Mouse (Mus musculus) forebrain, postnatal 0 days (tissue): ENCODE results near the gene Dock2. TPM values are rescaled to one million over a fixed set of nuclear protein-coding genes. Genes with fewer than 3 reads are reported as not detected.

Experiments used
- ATAC-seq: fragments of 200-750 bp; cut with Nextera tagmentation; 2 replicates; pipeline ENCODE4 v1.8.0; 2017; ENCODE audit warnings: mild to moderate bottlenecking, moderate library complexity
- DNase-seq: peaks from one replicate; pipeline ENCODE4 v3.0.0-alpha.2; 2015
- H3K27ac ChIP-seq: fragments of 300-500 bp; sonication (generic); 2 replicates; pipeline ENCODE4 v1.5.1; 2014; ENCODE audit warnings: low read depth, mild to moderate bottlenecking, antibody characterized with exemption, low read length, moderate library complexity, mixed read lengths
- H3K27me3 ChIP-seq: fragments of 300-500 bp; sonication (generic); 2 replicates; pipeline ENCODE4 v1.6.1; 2014; ENCODE audit warnings: mild to moderate bottlenecking, low read length, mixed read lengths; ENCODE audit not compliant: insufficient read depth
- H3K36me3 ChIP-seq: fragments of 300-500 bp; sonication (generic); 2 replicates; pipeline ENCODE4 v1.6.1; 2014; ENCODE audit warnings: mild to moderate bottlenecking, moderate library complexity; ENCODE audit not compliant: insufficient read depth
- H3K4me1 ChIP-seq: fragments of 300-500 bp; sonication (generic); 2 replicates; pipeline ENCODE4 v1.6.1; 2014; ENCODE audit warnings: antibody characterized with exemption; ENCODE audit not compliant: insufficient read depth
- H3K4me2 ChIP-seq: fragments of 300-500 bp; sonication (generic); 2 replicates; pipeline ENCODE4 v1.6.1; 2014; ENCODE audit warnings: low read depth, mild to moderate bottlenecking, moderate library complexity
- H3K4me3 ChIP-seq: fragments of 300-500 bp; sonication (generic); 2 replicates; pipeline ENCODE4 v1.5.1; 2014; ENCODE audit warnings: low read depth, low read length, mixed read lengths
- H3K9ac ChIP-seq: fragments of 300-500 bp; sonication (generic); 2 replicates; pipeline ENCODE4 v1.6.1; 2014; ENCODE audit warnings: mild to moderate bottlenecking
- H3K9me3 ChIP-seq: fragments of 300-500 bp; sonication (generic); 2 replicates; pipeline ENCODE4 v1.6.1; 2016; ENCODE audit warnings: low read length
- CTCF ChIP-seq: sonication (generic); IDR thresholded peaks from 2 replicates; pipeline ENCODE4 v1.5.1; 2016; ENCODE audit warnings: antibody characterized with exemption, control low read depth, low read depth
- WGBS: fragments of 180-500 bp; shearing (Covaris S2); extraction: QIAGEN DNeasy Blood & Tissue Kit; methylation state at CpG from one replicate; pipeline ENCODE4 v1.1.7; 2014; 5-methylcytosine and 5-hydroxymethylcytosine counted together
- polyA plus RNA-seq: library from polyadenylated mRNA; unstranded; fragments of >200 nt; fragmentation: Nextera tagmentation; extraction: Ambion mirVana; gene quantifications from 2 replicates; pipeline ENCODE4 v1.2.1, GENCODE M21; 2015
- total RNA-seq: library from RNA; depleted of rRNA; stranded (reverse); fragments of >200 nt; gene quantifications from 2 replicates; pipeline ENCODE4 v1.2.3, GENCODE M21; 2014

The Dock2 gene
- total and polyA plus RNA-seq, 2 experiments from 2014 or later: 0.63 to 2.3 TPM

DNA sequence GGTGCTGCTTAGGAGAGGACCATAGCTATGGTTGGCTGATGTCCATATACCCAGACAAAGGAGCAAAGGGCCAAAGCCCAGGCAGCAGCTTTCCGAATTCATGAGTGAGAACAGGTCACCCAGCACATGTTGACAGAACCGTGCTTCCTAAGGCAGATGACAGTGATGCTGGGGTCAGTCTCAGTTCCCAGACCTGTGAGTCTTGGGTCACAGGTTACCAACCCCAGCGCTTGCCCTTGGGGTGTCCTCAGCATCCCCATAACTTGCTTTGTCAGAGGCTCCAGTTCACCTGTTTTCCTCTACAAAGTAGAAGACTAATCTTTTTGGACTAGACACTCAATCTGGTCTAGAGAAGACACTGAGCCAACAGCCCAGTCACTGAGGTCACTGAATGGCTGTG lies 252.7 kb downstream of the Dock2 start:
- ATAC-seq (no peak), DNase-seq (no peak)
- WGBS: 95% methylated on average over 3 of the region's 3 CpGs
- TF ChIP-seq CTCF: no peak
- no peak overlapping the region for H3K27ac ChIP-seq
- H3K27me3 ChIP-seq: no peaks in the 10 kb centered on the region
- H3K4me3 ChIP-seq: no peak overlapping the region
- H3K4me2 ChIP-seq: no peak overlapping the region
- no peaks in the 10 kb centered on the region for H3K4me1 ChIP-seq
- H3K9ac ChIP-seq: no peak overlapping the region
- no peaks in the 10 kb centered on the region for H3K9me3 ChIP-seq
- no peaks in the 10 kb centered on the region for H3K36me3 ChIP-seq

- no peak overlapping the region for H3K9ac ChIP-seq
- ATAC-seq (no peak), DNase-seq (no peak)
- H3K4me1 ChIP-seq: no peaks in the 10 kb centered on the region
- no peaks in the 10 kb centered on the region for H3K27me3 ChIP-seq
- no peak overlapping the region for H3K4me3 ChIP-seq
- no peaks in the 10 kb centered on the region for H3K9me3 ChIP-seq
- H3K4me2 ChIP-seq: no peak overlapping the region
- WGBS: 85% methylated on average over 4 of the region's 4 CpGs
- H3K36me3 ChIP-seq: no peaks in the 10 kb centered on the region
- no peak for TF ChIP-seq CTCF
- no peak overlapping the region for H3K27ac ChIP-seq
Measured at GRCm38 (mm10) chr11:34528006-34528405, 255.7 kb downstream of the Dock2 start.

DNA sequence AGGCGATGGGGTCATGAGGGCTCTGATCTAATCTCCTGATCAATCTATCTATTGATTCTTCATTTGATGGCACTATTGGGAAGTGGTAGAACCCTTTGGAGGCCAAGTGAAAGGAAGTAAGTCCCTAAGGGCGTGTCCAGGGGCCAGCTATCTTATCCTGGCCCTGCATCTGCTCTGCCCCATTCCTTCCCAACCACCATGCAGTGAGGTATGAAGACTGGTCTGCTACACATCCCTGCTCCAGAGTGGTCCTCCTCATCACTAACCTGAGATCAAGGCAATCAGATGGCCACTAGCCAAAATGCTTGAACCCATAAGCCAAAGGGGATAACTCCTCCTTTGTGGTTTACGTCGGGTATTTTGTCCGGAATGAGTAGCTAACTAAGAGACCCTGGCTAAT lies 256.5 kb downstream of the Dock2 start:
- 96% methylated on average over 5 of the region's 5 CpGs for WGBS

GRCm38 (mm10) chr11:34525096-34525891 lies 258.4 kb downstream of the Dock2 start:
- Histone ChIP-seq H3K4me1 (no peaks in the 10 kb centered on the region), H3K9ac (no peak overlapping the region), H3K27ac (no peak overlapping the region), H3K4me2 (no peak overlapping the region), H3K27me3 (no peaks in the 10 kb centered on the region), H3K36me3 (no peaks in the 10 kb centered on the region), H3K4me3 (no peak overlapping the region), H3K9me3 (no peaks in the 10 kb centered on the region)
- no peak for TF ChIP-seq CTCF
- 73% methylated on average over 7 of the region's 7 CpGs for WGBS
- no peak for DNase-seq
- no peak for ATAC-seq

More for the DNA sequence above, 256.5 kb downstream of the Dock2 start:
- Histone ChIP-seq H3K9ac (no peak overlapping the region), H3K4me1 (no peaks in the 10 kb centered on the region), H3K27ac (no peak overlapping the region), H3K36me3 (no peaks in the 10 kb centered on the region), H3K4me2 (no peak overlapping the region), H3K9me3 (no peaks in the 10 kb centered on the region), H3K27me3 (no peaks in the 10 kb centered on the region), H3K4me3 (no peak overlapping the region)
- no peak for TF ChIP-seq CTCF
- DNase-seq (no peak), ATAC-seq (no peak)

- H3K27ac ChIP-seq: no peak overlapping the region
- DNase-seq (no peak), ATAC-seq (no peak)
- no peak overlapping the region for H3K4me3 ChIP-seq
- TF ChIP-seq CTCF: no peak
- no peaks in the 10 kb centered on the region for H3K9me3 ChIP-seq
- H3K36me3 ChIP-seq: no peaks in the 10 kb centered on the region
- H3K9ac ChIP-seq: no peak overlapping the region
- H3K4me1 ChIP-seq: no peaks in the 10 kb centered on the region
- H3K27me3 ChIP-seq: no peaks in the 10 kb centered on the region
- no peak overlapping the region for H3K4me2 ChIP-seq
- 88% methylated on average over 4 of the region's 4 CpGs for WGBS
Measured at GRCm38 (mm10) chr11:34524586-34524985, 259.1 kb downstream of the Dock2 start.

DNA sequence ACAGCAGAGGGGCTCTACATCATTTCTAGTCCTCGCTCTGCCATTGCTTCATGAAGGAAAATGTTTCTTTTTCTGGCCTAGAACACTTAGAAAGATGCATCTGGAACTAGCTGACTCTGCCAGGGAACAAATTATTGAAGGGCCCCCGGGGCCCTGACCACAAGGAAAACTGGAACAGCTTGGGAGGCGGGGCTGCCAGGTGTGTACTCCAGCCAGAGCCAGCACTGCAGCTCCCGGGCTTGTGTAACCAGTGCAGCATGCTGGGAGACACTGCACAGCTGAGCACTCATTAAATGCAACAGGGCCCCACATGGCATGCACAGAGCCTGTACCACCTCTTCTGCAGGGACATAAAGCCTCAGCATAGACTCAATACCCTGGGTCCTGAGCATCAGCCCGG lies 265.1 kb downstream of the Dock2 start:
- DNase-seq: no peak

GRCm38 (mm10) chr11:34516971-34517370 lies 266.7 kb downstream of the Dock2 start:
- no peaks in the 10 kb centered on the region for H3K4me1 ChIP-seq
- H3K27ac ChIP-seq: no peak overlapping the region
- ATAC-seq (no peak), DNase-seq (no peak)
- H3K4me3 ChIP-seq: no peak overlapping the region
- no peaks in the 10 kb centered on the region for H3K9me3 ChIP-seq
- TF ChIP-seq CTCF: no peak
- H3K36me3 ChIP-seq: no peaks in the 10 kb centered on the region
- no peaks in the 10 kb centered on the region for H3K27me3 ChIP-seq
- H3K4me2 ChIP-seq: no peak overlapping the region
- WGBS: 11% methylated on average over 2 of the region's 2 CpGs
- no peak overlapping the region for H3K9ac ChIP-seq

More for the DNA sequence above, 265.1 kb downstream of the Dock2 start:
- Histone ChIP-seq H3K4me1 (no peaks in the 10 kb centered on the region), H3K36me3 (no peaks in the 10 kb centered on the region), H3K27ac (no peak overlapping the region), H3K4me3 (no peak overlapping the region), H3K4me2 (no peak overlapping the region), H3K27me3 (no peaks in the 10 kb centered on the region), H3K9ac (no peak overlapping the region), H3K9me3 (no peaks in the 10 kb centered on the region)
- 53% methylated on average over 5 of the region's 5 CpGs for WGBS
- ATAC-seq: no peak
- no peak for TF ChIP-seq CTCF
